Mouse (Mus musculus): ENCODE data around the gene Tspan9. TPM values are rescaled to one million over a fixed set of nuclear protein-coding genes. Genes with fewer than 3 reads are reported as not detected.

Gene Tspan9
- polyA plus RNA-seq, 2 experiments = 134 to 151 TPM

GRCm38 (mm10) chr6:127969709-127970108, 173.7 kb downstream of the Tspan9 start:
- ATAC-seq (ENCODE audit: low FRiP score, low read depth) = no peak
- peaks cover 11% of the 10 kb centered on the region for H3K4me1 ChIP-seq (ENCODE audit: control insufficient read depth, insufficient read depth, low read length)

GRCm38 (mm10) chr6:127965497-127965896, 177.9 kb downstream of the Tspan9 start:
- Histone ChIP-seq H3K27ac (replicated peaks; ENCODE audit: low read depth, low read length) (no peak overlapping the region), H3K9me3 (ENCODE audit: control insufficient read depth, low read length) (no peaks in the 10 kb centered on the region), H3K27me3 (ENCODE audit: control insufficient read depth, insufficient read depth, low read length) (no peaks in the 10 kb centered on the region), H3K4me3 (replicated peaks; ENCODE audit: low read length) (no peak overlapping the region), H3K4me2 (replicated peaks; ENCODE audit: low read depth, low read length, severe bottlenecking) (no peak overlapping the region), H3K36me3 (ENCODE audit: control insufficient read depth, insufficient read depth, low read length) (peaks cover 46% of the 10 kb centered on the region), H3K4me1 (ENCODE audit: control insufficient read depth, insufficient read depth, low read length) (no peaks in the 10 kb centered on the region), H3K9ac (ENCODE audit: low read depth, low read length, severe bottlenecking) (no peak overlapping the region)
- 56% methylated on average over 8 of the region's 8 CpGs for WGBS
- no peak for TF ChIP-seq POLR2A (IDR thresholded peaks at IDR 0.05; ENCODE audit: borderline replicate concordance, extremely low read depth, insufficient read depth, insufficient read length)
- DNase-seq (ENCODE audit: low spot score) (no peak), ATAC-seq (ENCODE audit: low FRiP score, low read depth) (no peak)

More at GRCm38 (mm10) chr6:127969709-127970108, 173.7 kb downstream of the Tspan9 start:
- Histone ChIP-seq H3K27me3 (ENCODE audit: control insufficient read depth, insufficient read depth, low read length) (no peaks in the 10 kb centered on the region), H3K36me3 (ENCODE audit: control insufficient read depth, insufficient read depth, low read length) (peaks cover 19% of the 10 kb centered on the region), H3K9ac (ENCODE audit: low read depth, low read length, severe bottlenecking) (no peak overlapping the region), H3K4me2 (replicated peaks; ENCODE audit: low read depth, low read length, severe bottlenecking) (no peak overlapping the region), H3K9me3 (ENCODE audit: control insufficient read depth, low read length) (no peaks in the 10 kb centered on the region), H3K27ac (replicated peaks; ENCODE audit: low read depth, low read length) (no peak overlapping the region), H3K4me3 (replicated peaks; ENCODE audit: low read length) (no peak overlapping the region)
- WGBS = 73% methylated on average over 7 of the region's 7 CpGs
- DNase-seq (ENCODE audit: low spot score) = no peak
- no peak for TF ChIP-seq POLR2A (IDR thresholded peaks at IDR 0.05; ENCODE audit: borderline replicate concordance, extremely low read depth, insufficient read depth, insufficient read length)

- H3K36me3 ChIP-seq (ENCODE audit: control insufficient read depth, insufficient read depth, low read length) = peaks cover 32% of the 10 kb centered on the region
- no peak for TF ChIP-seq POLR2A (IDR thresholded peaks at IDR 0.05; ENCODE audit: borderline replicate concordance, extremely low read depth, insufficient read depth, insufficient read length)
- H3K27me3 ChIP-seq (ENCODE audit: control insufficient read depth, insufficient read depth, low read length) = no peaks in the 10 kb centered on the region
- no peak for DNase-seq (ENCODE audit: low spot score)
- H3K4me2 ChIP-seq (replicated peaks; ENCODE audit: low read depth, low read length, severe bottlenecking) = no peak overlapping the region
- WGBS = 94% methylated on average over 1 of the region's 1 CpGs
- H3K4me1 ChIP-seq (ENCODE audit: control insufficient read depth, insufficient read depth, low read length) = no peaks in the 10 kb centered on the region
- no peaks in the 10 kb centered on the region for H3K9me3 ChIP-seq (ENCODE audit: control insufficient read depth, low read length)
- H3K9ac ChIP-seq (ENCODE audit: low read depth, low read length, severe bottlenecking) = no peak overlapping the region
- H3K27ac ChIP-seq (replicated peaks; ENCODE audit: low read depth, low read length) = no peak overlapping the region
- H3K4me3 ChIP-seq (replicated peaks; ENCODE audit: low read length) = no peak overlapping the region
- no peak for ATAC-seq (ENCODE audit: low FRiP score, low read depth)
Observed at GRCm38 (mm10) chr6:127960203-127960602, 183.2 kb downstream of the Tspan9 start.

- Histone ChIP-seq H3K27ac (replicated peaks; ENCODE audit: low read depth, low read length) (no peak overlapping the region), H3K9me3 (ENCODE audit: control insufficient read depth, low read length) (no peaks in the 10 kb centered on the region), H3K9ac (ENCODE audit: low read depth, low read length, severe bottlenecking) (no peak overlapping the region), H3K4me2 (replicated peaks; ENCODE audit: low read depth, low read length, severe bottlenecking) (no peak overlapping the region), H3K4me1 (ENCODE audit: control insufficient read depth, insufficient read depth, low read length) (no peaks in the 10 kb centered on the region), H3K36me3 (ENCODE audit: control insufficient read depth, insufficient read depth, low read length) (no peaks in the 10 kb centered on the region), H3K27me3 (ENCODE audit: control insufficient read depth, insufficient read depth, low read length) (no peaks in the 10 kb centered on the region), H3K4me3 (replicated peaks; ENCODE audit: low read length) (no peak overlapping the region)
- DNase-seq (ENCODE audit: low spot score) (no peak), ATAC-seq (ENCODE audit: low FRiP score, low read depth) (no peak)
- 79% methylated on average over 5 of the region's 5 CpGs for WGBS
- no peak for TF ChIP-seq POLR2A (IDR thresholded peaks at IDR 0.05; ENCODE audit: borderline replicate concordance, extremely low read depth, insufficient read depth, insufficient read length)
Observed at GRCm38 (mm10) chr6:127956172-127956571, 187.2 kb downstream of the Tspan9 start.

- Histone ChIP-seq H3K9ac (ENCODE audit: low read depth, low read length, severe bottlenecking) (no peak overlapping the region), H3K27me3 (ENCODE audit: control insufficient read depth, insufficient read depth, low read length) (no peaks in the 10 kb centered on the region), H3K4me3 (replicated peaks; ENCODE audit: low read length) (no peak overlapping the region), H3K4me1 (ENCODE audit: control insufficient read depth, insufficient read depth, low read length) (no peaks in the 10 kb centered on the region), H3K36me3 (ENCODE audit: control insufficient read depth, insufficient read depth, low read length) (0 out of 2 replicates have a peak, but pooled peaks cover 5% of the 10 kb centered on the region), H3K9me3 (ENCODE audit: control insufficient read depth, low read length) (no peaks in the 10 kb centered on the region), H3K4me2 (replicated peaks; ENCODE audit: low read depth, low read length, severe bottlenecking) (no peak overlapping the region), H3K27ac (replicated peaks; ENCODE audit: low read depth, low read length) (no peak overlapping the region)
- WGBS = 79% methylated on average over 4 of the region's 4 CpGs
- TF ChIP-seq POLR2A (IDR thresholded peaks at IDR 0.05; ENCODE audit: borderline replicate concordance, extremely low read depth, insufficient read depth, insufficient read length) = no peak
- DNase-seq (ENCODE audit: low spot score) (no peak), ATAC-seq (ENCODE audit: low FRiP score, low read depth) (no peak)
Observed at GRCm38 (mm10) chr6:127953071-127953470, 190.3 kb downstream of the Tspan9 start.

- ATAC-seq (ENCODE audit: low FRiP score, low read depth) (no peak), DNase-seq (ENCODE audit: low spot score) (no peak)
- TF ChIP-seq POLR2A (IDR thresholded peaks at IDR 0.05; ENCODE audit: borderline replicate concordance, extremely low read depth, insufficient read depth, insufficient read length) = no peak
- no peaks in the 10 kb centered on the region for H3K4me1 ChIP-seq (ENCODE audit: control insufficient read depth, insufficient read depth, low read length)
- H3K9me3 ChIP-seq (ENCODE audit: control insufficient read depth, low read length) = no peaks in the 10 kb centered on the region
- no peak overlapping the region for H3K4me2 ChIP-seq (replicated peaks; ENCODE audit: low read depth, low read length, severe bottlenecking)
- no peak overlapping the region for H3K27ac ChIP-seq (replicated peaks; ENCODE audit: low read depth, low read length)
- H3K4me3 ChIP-seq (replicated peaks; ENCODE audit: low read length) = no peak overlapping the region
- WGBS = 88% methylated on average over 7 of the region's 7 CpGs
- no peaks in the 10 kb centered on the region for H3K27me3 ChIP-seq (ENCODE audit: control insufficient read depth, insufficient read depth, low read length)
- H3K36me3 ChIP-seq (ENCODE audit: control insufficient read depth, insufficient read depth, low read length) = 0 out of 2 replicates have a peak, but pooled peaks cover 5% of the 10 kb centered on the region
- H3K9ac ChIP-seq (ENCODE audit: low read depth, low read length, severe bottlenecking) = no peak overlapping the region
Observed at GRCm38 (mm10) chr6:127949885-127950284, 193.5 kb downstream of the Tspan9 start.

All from limb, embryonic 14.5 days (tissue).